Mouse (Mus musculus): ENCODE results near the gene Trim10. TPM values are rescaled to one million over a fixed set of nuclear protein-coding genes. Genes with fewer than 3 reads are reported as not detected.

Trim10 gene
- total RNA-seq, 2 experiments from 2014 or later: not detected

GRCm38 (mm10) chr17:36914108-36914507 is 44.7 kb downstream of the Trim10 start:
- peak; percentile 42 to 70 for DNase-seq

GRCm38 (mm10) chr17:36915076-36915475 is 45.7 kb downstream of the Trim10 start:
- peak; percentile 33 to 50 for DNase-seq

GRCm38 (mm10) chr17:36920239-36920638 is 50.9 kb downstream of the Trim10 start:
- no peak for DNase-seq

GRCm38 (mm10) chr17:36922715-36923114 is 53.3 kb downstream of the Trim10 start:
- DNase-seq: no peak

GRCm38 (mm10) chr17:36923491-36923890 is 54.1 kb downstream of the Trim10 start:
- no peak for DNase-seq

Other genes with a start within 250 kb of the Trim10 start
- gene H2-M9, start 226.9 kb upstream of the Trim10 start, total RNA-seq (2021): not detected
- gene H2-M1, start 197.4 kb upstream of the Trim10 start, total RNA-seq (2021): not detected
- gene H2-M10.5, start 96.7 kb upstream of the Trim10 start, total RNA-seq (2021): not detected
- not detected for gene H2-M10.6, start 57.4 kb upstream of the Trim10 start, total RNA-seq (2021)
- 10 to 100 TPM; 15.9 to 20.3 TPM for gene Trim26, start 32.4 kb upstream of the Trim10 start, total RNA-seq (2021)
- not detected for gene Trim15, start 2.4 kb upstream of the Trim10 start, total RNA-seq (2021)
- gene Trim40, start 20.5 kb downstream of the Trim10 start, total RNA-seq (2021): not detected
- not detected for gene Trim31, start 28.5 kb downstream of the Trim10 start, total RNA-seq (2021)
- 1 to 10 TPM; 4.4 to 7.3 TPM for gene Rnf39, start 73.3 kb downstream of the Trim10 start, total RNA-seq (2021)
- gene Ppp1r11, start 82.2 kb downstream of the Trim10 start, total RNA-seq (2021): 100 to 1,000 TPM; 132 to 138 TPM
- gene Znrd1, start 89.0 kb downstream of the Trim10 start, total RNA-seq (2021): 10 to 100 TPM; 37.6 to 41.3 TPM
- 1 to 10 TPM; 6.1 to 8.8 TPM for gene Znrd1as, start 89.0 kb downstream of the Trim10 start, total RNA-seq (2021)
- not detected for gene 2410137M14Rik, start 111.7 kb downstream of the Trim10 start, total RNA-seq (2021)
- gene H2-M5, start 120.0 kb downstream of the Trim10 start, total RNA-seq (2021): 1 to 10 TPM in 1 of 2 experiments, under 1 TPM in 1; 1.00 to 1.1 TPM
- gene Zfp57, start 131.6 kb downstream of the Trim10 start, total RNA-seq (2021): 10 to 100 TPM; 15.9 to 18.1 TPM
- 10 to 100 TPM; 67.6 to 72.6 TPM for gene Mog, start 153.8 kb downstream of the Trim10 start, total RNA-seq (2021)
- gene Gabbr1, start 176.4 kb downstream of the Trim10 start, total RNA-seq (2021): 100 to 1,000 TPM; 688 to 703 TPM
- not detected for gene Olfr90, start 218.9 kb downstream of the Trim10 start, total RNA-seq (2021)
- not detected for gene Olfr91, start 228.7 kb downstream of the Trim10 start, total RNA-seq (2021)